Mouse (Mus musculus) left cerebral cortex, postnatal 10 days (tissue): ENCODE data around the gene Pdhb. TPM values are rescaled to one million over a fixed set of nuclear protein-coding genes. Genes with fewer than 3 reads are reported as not detected.
"Not testable (repeated sequence)": the region's sequence is repeated elsewhere in the genome, so short reads cannot be mapped to it uniquely, and the experiment has no call there.

Experiments used
- DNase-seq, 2 experiments: peaks; one replicate each; pipeline ENCODE4 v3.0.0; 2021 to 2022; ENCODE audit warnings: low spot score in 2 of 2, mixed read lengths in 1 of 2; ENCODE audit errors: extremely low spot score in 1 of 2
- intact Hi-C: fragments of 180-260 bp; cut with DNase I; formaldehyde crosslinking; loops from one replicate; pipeline ENCODE4 v1.15.1; 2025
- total RNA-seq, 2 experiments: library from RNA; stranded (reverse); gene quantifications; 2 replicates each; pipeline ENCODE4 v1.2.3; 2021

The Pdhb gene
- total RNA-seq, 2 experiments from 2014 or later = 172 to 184 TPM

- DNase-seq = no peak
- intact Hi-C loops = no loop called here
Measured at GRCm38 (mm10) chr14:8201715-8202114, 28.9 kb upstream of the Pdhb start.

GRCm38 (mm10) chr14:8200769-8201168, 27.9 kb upstream of the Pdhb start:
- no peak for DNase-seq
- intact Hi-C loops = no loop called here

- intact Hi-C loops = no loop called here
- DNase-seq = no peak
Measured at GRCm38 (mm10) chr14:8192727-8193126, 19.9 kb upstream of the Pdhb start.

- intact Hi-C loops = no loop called here
- no peak for DNase-seq
Measured at GRCm38 (mm10) chr14:8191331-8191965, 18.6 kb upstream of the Pdhb start.

- intact Hi-C loops = no loop called here
- no peak for DNase-seq
Measured at GRCm38 (mm10) chr14:8190556-8190955, 17.7 kb upstream of the Pdhb start.

GRCm38 (mm10) chr14:8186278-8187045, 13.6 kb upstream of the Pdhb start:
- peak; percentile 49 to 78 for DNase-seq
- intact Hi-C loops = no loop called here

- intact Hi-C loops = no loop called here
- no peak for DNase-seq
Measured at GRCm38 (mm10) chr14:8183330-8183729, 10.5 kb upstream of the Pdhb start.

GRCm38 (mm10) chr14:8180371-8181035, 7.7 kb upstream of the Pdhb start:
- no peak for DNase-seq
- intact Hi-C loops = no loop called here

- intact Hi-C loops = no loop called here
- no peak for DNase-seq
Measured at GRCm38 (mm10) chr14:8176251-8176650, 3.4 kb upstream of the Pdhb start.

- intact Hi-C loops = loop anchor here (5.0 kb wide), 2 partner anchors 43 to 212 kb away; no protein-coding TSS in a partner anchor
- DNase-seq = no peak
Measured at GRCm38 (mm10) chr14:8174634-8175033, 1.8 kb upstream of the Pdhb start.

GRCm38 (mm10) chr14:8173542-8174250, 871 bp upstream of the Pdhb start:
- intact Hi-C loops = loop anchor here (5.0 kb wide), 2 partner anchors 44 to 211 kb away; no protein-coding TSS in a partner anchor
- DNase-seq = not testable (repeated sequence)

GRCm38 (mm10) chr14:8164463-8164862, 8.4 kb downstream of the Pdhb start:
- no peak for DNase-seq
- intact Hi-C loops = no loop called here

GRCm38 (mm10) chr14:8161777-8162176, 11.0 kb downstream of the Pdhb start:
- intact Hi-C loops = no loop called here
- DNase-seq = peak in 1 of 2 experiments; percentile 63

GRCm38 (mm10) chr14:8159141-8159540, 13.7 kb downstream of the Pdhb start:
- intact Hi-C loops = loop anchor here (5.0 kb wide), 1 partner anchor 62 kb away; the partner anchor contains the start of gene Pxk
- no peak for DNase-seq

GRCm38 (mm10) chr14:8158721-8159120, 14.1 kb downstream of the Pdhb start:
- intact Hi-C loops = loop anchor here (5.0 kb wide), 1 partner anchor 61 kb away; the partner anchor contains the start of gene Pxk
- DNase-seq = no peak

GRCm38 (mm10) chr14:8156947-8157346, 15.9 kb downstream of the Pdhb start:
- DNase-seq = no peak
- intact Hi-C loops = loop anchor here (5.0 kb wide), 1 partner anchor 60 kb away; the partner anchor contains the start of gene Pxk

- intact Hi-C loops = no loop called here
- no peak for DNase-seq
Measured at GRCm38 (mm10) chr14:8154072-8154471, 18.8 kb downstream of the Pdhb start.

- DNase-seq = no peak
Measured at GRCm38 (mm10) chr14:8151757-8152156, 21.1 kb downstream of the Pdhb start.

GRCm38 (mm10) chr14:8148842-8149241, 24.0 kb downstream of the Pdhb start:
- intact Hi-C loops = no loop called here
- DNase-seq = peak in 1 of 2 experiments; percentile 32

More at GRCm38 (mm10) chr14:8151757-8152156, 21.1 kb downstream of the Pdhb start:
- intact Hi-C loops = no loop called here
